Mouse (Mus musculus): ENCODE measurements around the gene Arcn1. TPM values are rescaled to one million over a fixed set of nuclear protein-coding genes. Genes with fewer than 3 reads are reported as not detected.
"Not testable (repeated sequence)": the region's sequence is repeated elsewhere in the genome, so short reads cannot be mapped to it uniquely, and the experiment has no call there.

The Arcn1 gene
- polyA plus RNA-seq, 1 experiment: 47.9 TPM

DNA sequence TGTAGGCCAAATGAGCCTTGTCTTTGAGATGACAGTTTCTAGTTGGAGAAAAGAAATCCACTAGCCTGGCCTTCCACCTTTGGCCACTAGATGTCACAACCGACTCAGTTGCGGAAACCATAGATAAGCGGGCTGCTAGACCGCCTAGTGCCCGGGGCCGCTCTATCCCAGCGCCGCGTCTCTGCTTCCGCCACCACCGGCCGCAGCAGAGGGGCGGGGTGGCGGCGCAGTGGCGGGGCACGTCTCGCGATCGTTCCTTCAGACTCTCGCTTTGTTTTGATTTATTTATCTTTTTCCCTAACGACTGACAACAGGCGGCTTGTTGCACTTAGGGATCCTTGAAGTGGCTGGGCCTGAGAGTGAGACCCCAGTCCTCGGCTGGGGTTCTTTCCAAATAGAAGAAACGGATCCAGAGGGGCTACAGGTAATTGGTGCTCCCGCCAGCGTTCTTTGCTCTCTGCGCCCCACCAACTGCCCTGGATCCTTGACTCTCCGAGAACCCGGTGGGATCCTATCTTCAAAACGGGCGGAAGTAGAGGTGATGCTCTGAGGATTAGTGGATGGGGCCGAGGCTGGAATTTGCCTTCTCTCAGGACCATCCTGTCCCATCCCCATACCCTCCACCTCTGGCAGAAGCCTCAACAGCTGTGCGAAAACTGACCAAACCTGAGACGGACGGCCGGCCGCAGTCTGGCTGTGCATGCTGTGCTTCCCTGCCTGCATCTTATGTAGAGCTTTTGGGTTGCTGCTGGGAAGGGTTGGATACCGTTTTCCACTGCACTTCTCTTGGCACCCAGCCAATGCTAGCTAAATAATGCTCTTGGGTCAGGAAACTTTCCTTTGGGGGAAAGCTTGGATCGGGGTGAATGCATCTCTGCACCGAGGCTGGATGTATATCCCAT, 5.4 kb upstream of the Arcn1 start:
- under 1% methylated on average over 41 of the region's 41 CpGs for WGBS
- Histone ChIP-seq H3K36me3 (ENCODE audit: control insufficient read depth, insufficient read depth, low read length) (no peaks in the 10 kb centered on the region), H3K27me3 (ENCODE audit: control insufficient read depth, insufficient read depth, low read length) (no peaks in the 10 kb centered on the region), H3K4me1 (ENCODE audit: control insufficient read depth, insufficient read depth, insufficient read length, low read length) (peaks cover 6% of the 10 kb centered on the region; the same call in 1 of the 2 replicates), H3K4me3 (ENCODE audit: low read depth, low read length) (peak overlapping the region; percentile 82), H3K27ac (ENCODE audit: insufficient read depth, low read depth, low read length) (peak overlapping the region; percentile 61)
- TF ChIP-seq POLR2A (IDR thresholded peaks at IDR 0.05; ENCODE audit: low read depth, low read length) (no peak), CTCF (IDR thresholded peaks at IDR 0.05; ENCODE audit: extremely low read depth, insufficient read length, insufficient replicate concordance, low read depth, low read length) (peak; percentile 77; the same call in 1 of the 2 replicates)

DNA sequence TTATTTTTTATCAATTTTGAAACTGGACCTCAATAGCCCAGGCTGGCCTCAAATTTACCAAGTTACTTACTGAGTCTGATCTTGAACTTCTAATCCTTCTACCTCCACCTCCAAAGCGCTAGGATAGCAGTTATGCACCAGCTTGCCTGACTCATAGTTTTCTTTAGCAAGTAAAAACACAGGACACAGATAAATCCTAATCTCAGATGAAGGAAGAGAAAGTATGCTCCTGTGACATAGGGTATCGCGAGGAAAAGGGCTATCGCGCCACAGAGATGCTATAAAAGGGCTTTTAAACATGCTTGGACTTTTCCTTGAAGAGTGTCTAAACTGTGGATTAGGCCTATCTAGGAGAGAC, 4.7 kb upstream of the Arcn1 start:
- H3K4me3 ChIP-seq (ENCODE audit: low read depth, low read length): no peak overlapping the region
- H3K27me3 ChIP-seq (ENCODE audit: control insufficient read depth, insufficient read depth, low read length): no peaks in the 10 kb centered on the region
- peak overlapping the region; percentile 61; the same call in 1 of the 2 replicates for H3K27ac ChIP-seq (ENCODE audit: insufficient read depth, low read depth, low read length)
- H3K4me1 ChIP-seq (ENCODE audit: control insufficient read depth, insufficient read depth, insufficient read length, low read length): peaks cover 6% of the 10 kb centered on the region; the same call in 1 of the 2 replicates
- no peak for TF ChIP-seq CTCF (IDR thresholded peaks at IDR 0.05; ENCODE audit: extremely low read depth, insufficient read length, insufficient replicate concordance, low read depth, low read length)
- TF ChIP-seq POLR2A (IDR thresholded peaks at IDR 0.05; ENCODE audit: low read depth, low read length): no peak
- H3K36me3 ChIP-seq (ENCODE audit: control insufficient read depth, insufficient read depth, low read length): no peaks in the 10 kb centered on the region
- 23% methylated on average over 5 of the region's 5 CpGs for WGBS

DNA sequence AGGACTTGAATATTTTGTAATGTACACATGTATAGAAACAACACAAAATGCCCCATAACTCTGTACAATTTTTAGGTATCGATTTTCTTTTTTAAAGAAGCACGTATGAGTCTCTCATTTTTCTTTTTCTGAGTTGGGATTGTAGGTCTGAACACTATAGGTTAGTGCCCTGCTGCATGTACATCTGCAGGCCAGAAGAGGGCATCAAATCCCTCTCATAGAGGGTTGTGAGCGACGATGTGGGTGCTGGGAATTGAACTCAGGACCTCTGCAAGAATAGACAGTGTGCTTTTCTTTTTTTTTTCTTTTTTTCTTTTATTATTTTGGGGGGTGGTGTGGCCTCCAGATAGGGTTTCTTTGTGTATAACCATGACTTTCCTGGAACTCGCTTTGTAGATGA, 3.7 kb upstream of the Arcn1 start:
- Histone ChIP-seq H3K36me3 (ENCODE audit: control insufficient read depth, insufficient read depth, low read length) (no peaks in the 10 kb centered on the region), H3K4me3 (ENCODE audit: low read depth, low read length) (no peak overlapping the region), H3K27ac (ENCODE audit: insufficient read depth, low read depth, low read length) (no peak overlapping the region), H3K27me3 (ENCODE audit: control insufficient read depth, insufficient read depth, low read length) (no peaks in the 10 kb centered on the region), H3K4me1 (ENCODE audit: control insufficient read depth, insufficient read depth, insufficient read length, low read length) (peaks cover 6% of the 10 kb centered on the region; the same call in 1 of the 2 replicates)
- TF ChIP-seq POLR2A (IDR thresholded peaks at IDR 0.05; ENCODE audit: low read depth, low read length): no peak
- WGBS: 96% methylated on average over 5 of the region's 5 CpGs

DNA sequence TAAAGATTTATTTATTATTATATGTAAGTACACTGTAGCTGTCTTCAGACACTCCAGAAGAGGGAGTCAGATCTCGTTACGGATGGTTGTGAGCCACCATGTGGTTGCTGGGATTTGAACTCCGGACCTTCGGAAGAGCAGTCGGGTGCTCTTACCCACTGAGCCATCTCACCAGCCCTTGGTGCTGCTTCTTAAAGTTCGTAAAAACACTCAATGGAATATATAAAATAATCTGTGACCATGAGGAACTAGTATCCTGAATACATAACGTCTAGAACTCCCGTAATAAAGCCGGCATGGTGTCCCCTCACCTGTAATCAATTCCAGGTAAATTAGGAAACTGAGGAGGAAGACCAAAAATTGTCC, 367 bp upstream of the Arcn1 start:
- peak overlapping the region; percentile 37; the same call in 1 of the 2 replicates for H3K4me3 ChIP-seq (ENCODE audit: low read depth, low read length)
- 23% methylated on average over 8 of the region's 9 CpGs for WGBS
- not testable (repeated sequence) for H3K36me3 ChIP-seq (ENCODE audit: control insufficient read depth, insufficient read depth, low read length); H3K4me1 ChIP-seq (ENCODE audit: control insufficient read depth, insufficient read depth, insufficient read length, low read length); H3K27ac ChIP-seq (ENCODE audit: insufficient read depth, low read depth, low read length); H3K27me3 ChIP-seq (ENCODE audit: control insufficient read depth, insufficient read depth, low read length)

DNA sequence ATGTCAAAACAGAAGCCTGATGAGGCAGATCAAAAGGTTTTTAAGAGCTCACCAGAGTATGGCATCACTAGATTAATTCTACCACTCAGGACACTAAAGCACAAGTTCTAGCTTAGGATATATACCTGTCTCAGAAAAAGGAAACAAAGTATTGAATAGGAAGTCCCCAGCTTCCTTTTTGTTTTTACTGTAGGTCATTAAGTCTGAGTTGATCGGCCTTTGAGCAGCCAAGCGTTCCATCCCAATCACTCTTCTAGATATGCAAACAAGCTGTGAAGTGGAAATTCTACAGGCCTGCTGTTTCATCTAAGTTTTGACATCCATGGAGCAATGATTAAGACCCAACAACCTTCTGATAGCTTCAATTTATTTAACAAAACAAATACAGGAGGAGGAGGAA, 6.8 kb downstream of the Arcn1 start:
- no peak for TF ChIP-seq CTCF (IDR thresholded peaks at IDR 0.05; ENCODE audit: extremely low read depth, insufficient read length, insufficient replicate concordance, low read depth, low read length)
- WGBS: 5% methylated on average over 2 of the region's 2 CpGs
- Histone ChIP-seq H3K4me1 (ENCODE audit: control insufficient read depth, insufficient read depth, insufficient read length, low read length) (peaks cover 12% of the 10 kb centered on the region; the same call in 1 of the 2 replicates), H3K4me3 (ENCODE audit: low read depth, low read length) (no peak overlapping the region), H3K36me3 (ENCODE audit: control insufficient read depth, insufficient read depth, low read length) (peaks cover 27% of the 10 kb centered on the region), H3K27me3 (ENCODE audit: control insufficient read depth, insufficient read depth, low read length) (no peaks in the 10 kb centered on the region), H3K27ac (ENCODE audit: insufficient read depth, low read depth, low read length) (no peak overlapping the region)

DNA sequence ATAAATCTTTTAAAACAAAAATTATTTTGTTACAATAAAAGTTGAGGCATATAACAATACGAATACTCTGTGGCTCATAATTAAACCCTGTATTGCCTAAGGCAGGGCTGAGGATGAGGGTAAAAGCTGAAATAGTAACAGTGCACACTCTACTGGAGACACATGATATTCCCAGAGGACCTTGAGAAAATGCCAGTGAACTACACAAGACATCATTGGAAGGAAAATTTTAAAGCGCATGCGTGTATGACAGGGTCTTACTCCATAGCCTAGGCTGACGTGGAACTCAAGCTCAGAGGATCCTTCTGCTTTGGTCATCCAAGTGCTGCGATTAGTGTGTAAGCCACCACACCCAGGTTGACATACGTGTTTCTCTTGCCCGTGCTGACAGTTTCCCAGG, 19.2 kb downstream of the Arcn1 start:
- peaks cover 82% of the 10 kb centered on the region for H3K36me3 ChIP-seq (ENCODE audit: control insufficient read depth, insufficient read depth, low read length)

DNA sequence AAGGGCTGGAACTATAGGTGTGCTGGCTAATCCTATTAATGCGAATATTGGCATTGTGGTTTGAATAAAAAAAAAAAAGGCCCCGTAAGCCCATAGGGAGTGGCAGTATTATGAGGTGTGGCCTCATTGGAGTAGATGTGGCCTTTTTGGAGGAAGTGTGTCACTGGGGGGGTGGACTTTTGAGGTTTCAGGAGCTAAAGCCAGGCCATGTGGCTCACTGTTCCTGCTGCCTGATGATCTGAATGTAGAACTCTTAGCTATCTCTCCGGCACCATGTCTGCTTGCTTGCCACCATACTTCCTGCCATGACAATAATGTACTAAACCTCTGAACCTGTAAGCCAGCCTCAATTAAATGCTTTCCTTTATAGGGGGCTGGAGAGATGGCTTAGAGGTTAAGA, 20.3 kb downstream of the Arcn1 start:
- TF ChIP-seq POLR2A (IDR thresholded peaks at IDR 0.05; ENCODE audit: low read depth, low read length): no peak
- no peak for TF ChIP-seq CTCF (IDR thresholded peaks at IDR 0.05; ENCODE audit: extremely low read depth, insufficient read length, insufficient replicate concordance, low read depth, low read length)
- Histone ChIP-seq H3K27ac (ENCODE audit: insufficient read depth, low read depth, low read length) (no peak overlapping the region), H3K27me3 (ENCODE audit: control insufficient read depth, insufficient read depth, low read length) (no peaks in the 10 kb centered on the region), H3K36me3 (ENCODE audit: control insufficient read depth, insufficient read depth, low read length) (peaks cover 77% of the 10 kb centered on the region), H3K4me3 (ENCODE audit: low read depth, low read length) (no peak overlapping the region), H3K4me1 (ENCODE audit: control insufficient read depth, insufficient read depth, insufficient read length, low read length) (no peaks in the 10 kb centered on the region)
- WGBS: 91% methylated on average over 3 of the region's 3 CpGs

More for the DNA sequence above, 19.2 kb downstream of the Arcn1 start:
- H3K27ac ChIP-seq (ENCODE audit: insufficient read depth, low read depth, low read length): no peak overlapping the region
- TF ChIP-seq CTCF (IDR thresholded peaks at IDR 0.05; ENCODE audit: extremely low read depth, insufficient read length, insufficient replicate concordance, low read depth, low read length): no peak
- TF ChIP-seq POLR2A (IDR thresholded peaks at IDR 0.05; ENCODE audit: low read depth, low read length): no peak
- no peak overlapping the region for H3K4me3 ChIP-seq (ENCODE audit: low read depth, low read length)
- 92% methylated on average over 7 of the region's 7 CpGs for WGBS
- H3K4me1 ChIP-seq (ENCODE audit: control insufficient read depth, insufficient read depth, insufficient read length, low read length): no peaks in the 10 kb centered on the region
- H3K27me3 ChIP-seq (ENCODE audit: control insufficient read depth, insufficient read depth, low read length): no peaks in the 10 kb centered on the region

Data from small intestine, adult 2 months (tissue).